Mouse (Mus musculus) E14TG2a.4 (cell line): ENCODE measurements at regions not wholly inside any gene's neighbourhood (a gene's known extent, or its start where the extent isn't known, plus 50 kb on each side); places are given as distances from the start of the nearest gene placed in this dataset.

Source experiments
- CTCF ChIP-seq: conservative IDR thresholded peaks from 2 replicates; pipeline ENCODE4 v1.5.1; 2014; ENCODE audit warnings: low read length
- NANOG ChIP-seq: IDR thresholded peaks from 2 replicates; pipeline ENCODE4 v1.6.1; 2014; ENCODE audit warnings: borderline replicate concordance, low read length, mixed read lengths

GRCm38 (mm10) chr4:23850640-23851039 is 645.6 kb upstream of the Mms22l start:
- TF ChIP-seq CTCF (no peak), NANOG (no peak)
